Mouse (Mus musculus) left cerebral cortex, adult 6 months (tissue): ENCODE measurements around the gene Vmn1r149. TPM values are rescaled to one million over a fixed set of nuclear protein-coding genes. Genes with fewer than 3 reads are reported as not detected.

Experiments used
- long read RNA-seq, 2 experiments: library from polyadenylated mRNA; unstranded; transcript quantifications; one replicate each; pipeline ENCODE4 v2.0.0; 2019 to 2020
- polyA plus RNA-seq: library from polyadenylated mRNA; unstranded; fragments of <200 nt; fragmentation: Nextera tagmentation; gene quantifications from 2 replicates; pipeline ENCODE4 v1.2.3, GENCODE M21; 2021

Gene Vmn1r149
- polyA plus RNA-seq: not detected in 2 replicates
- long read RNA-seq, experiment 1: 0 reads
- long read RNA-seq, experiment 2: 0 reads

GRCm38 (mm10) chr7:22438129-22438528 is at the start of gene Vmn1r149:
Gene Vmn1r149 (minus strand): TSS chr7:22438229.

DNA sequence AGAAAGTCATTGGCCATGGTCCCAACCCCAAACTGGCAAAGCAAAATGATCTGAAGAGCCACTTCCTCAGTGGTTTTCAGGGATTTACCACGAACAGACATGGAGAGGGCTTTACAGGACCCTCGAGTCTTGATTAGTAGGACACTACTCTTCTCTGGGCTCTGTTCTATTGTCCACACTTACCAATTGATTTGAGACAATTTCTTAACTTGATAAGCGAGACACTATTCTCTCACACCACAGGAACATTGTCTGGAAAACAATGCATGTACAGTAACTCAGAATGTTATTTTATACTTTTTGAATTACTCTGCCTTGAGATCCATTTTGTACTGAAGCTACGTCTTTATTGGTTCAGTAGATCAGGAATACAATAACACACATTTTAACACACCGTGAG is 25.9 kb upstream of the Vmn1r149 start, which contains the start of gene Gm10665:
TSS of gene Gm10665 (minus strand) at position 101 of the 400 bp plus-strand sequence.

DNA sequence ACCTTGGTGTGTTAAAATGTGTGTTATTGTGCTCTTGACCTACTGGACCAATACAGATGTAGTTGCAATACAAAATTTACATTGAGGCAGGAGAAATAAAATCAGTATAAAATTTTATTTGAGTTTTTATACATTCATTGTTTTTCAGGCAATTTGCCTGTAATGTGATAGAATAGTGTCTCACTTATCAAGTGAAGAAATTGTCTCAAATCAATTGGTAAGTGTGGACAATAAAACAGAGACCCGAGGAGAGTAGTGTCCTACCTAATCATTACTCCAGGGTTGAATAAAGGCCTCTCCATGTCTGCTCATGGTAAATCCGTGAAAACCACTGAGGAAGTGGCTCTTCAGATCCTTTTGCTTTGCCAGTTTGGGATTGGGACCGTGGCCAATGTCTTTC is 24.7 kb downstream of the Vmn1r149 start, which contains the start of gene Vmn1r148:
TSS of gene Vmn1r148 (plus strand) at position 301 of the 400 bp plus-strand sequence.

Other genes starting within 250 kb of the Vmn1r149 start
- gene Vmn1r143, start 248.9 kb downstream of the Vmn1r149 start, polyA plus RNA-seq: not detected in 2 replicates
- gene Gm8653, start 237.0 kb downstream of the Vmn1r149 start, polyA plus RNA-seq: not detected in 2 replicates
- not detected in 2 replicates for gene Gm8453, start 208.7 kb downstream of the Vmn1r149 start, polyA plus RNA-seq
- not detected in 2 replicates for gene Gm4187, start 108.5 kb downstream of the Vmn1r149 start, polyA plus RNA-seq
- not detected in 2 replicates for gene Gm8660, start 67.2 kb downstream of the Vmn1r149 start, polyA plus RNA-seq
- gene Vmn1r148, start 24.6 kb downstream of the Vmn1r149 start, polyA plus RNA-seq: not detected in 2 replicates
- gene Gm10665, start 25.8 kb upstream of the Vmn1r149 start, polyA plus RNA-seq: not detected in 2 replicates
- not detected in 2 replicates for gene Vmn1r151, start 61.4 kb upstream of the Vmn1r149 start, polyA plus RNA-seq
- gene Vmn1r152, start 84.7 kb upstream of the Vmn1r149 start, polyA plus RNA-seq: not detected in 2 replicates
- gene Gm8677, start 96.7 kb upstream of the Vmn1r149 start, polyA plus RNA-seq: not detected in 2 replicates
- gene Gm4201, start 127.1 kb upstream of the Vmn1r149 start, polyA plus RNA-seq: not detected in 2 replicates
- gene Gm4565, start 149.9 kb upstream of the Vmn1r149 start, polyA plus RNA-seq: not detected in 2 replicates
- gene Vmn1r155, start 219.8 kb upstream of the Vmn1r149 start, polyA plus RNA-seq: not detected in 2 replicates